Mouse (Mus musculus) limb, embryonic 14.5 days (tissue): Measurements from ENCODE around the gene Ccser1. TPM values are rescaled to one million over a fixed set of nuclear protein-coding genes. Genes with fewer than 3 reads are reported as not detected.
A peak's percentile ranks its signal among the peaks of the same experiment; 100 is the strongest.

Experiments
- ATAC-seq: fragments of 200-750 bp; cut with Nextera tagmentation; 2 replicates; pipeline ENCODE4 v1.8.0; 2017; ENCODE audit warnings: low read depth, moderate number of reproducible peaks, moderate TSS enrichment; ENCODE audit not compliant: low FRiP score
- DNase-seq: peaks from one replicate; pipeline ENCODE4 v3.0.0-alpha.2; 2015; ENCODE audit warnings: low spot score
- H3K27ac ChIP-seq: fragments of 300-500 bp; sonication (generic); replicated peaks from 2 replicates; pipeline ENCODE4 v1.5.1; 2014; ENCODE audit warnings: low read depth, mild to moderate bottlenecking, low read length, moderate library complexity, mixed read lengths
- H3K27me3 ChIP-seq: fragments of 300-500 bp; sonication (generic); 2 replicates; pipeline ENCODE4 v1.6.1; 2014; ENCODE audit warnings: low read length, mixed read lengths; ENCODE audit not compliant: control insufficient read depth, insufficient read depth
- H3K36me3 ChIP-seq: fragments of 300-500 bp; sonication (generic); 2 replicates; pipeline ENCODE4 v1.6.1; 2014; ENCODE audit warnings: mild to moderate bottlenecking, low read length, moderate library complexity, mixed read lengths; ENCODE audit not compliant: control insufficient read depth, insufficient read depth
- H3K4me1 ChIP-seq: fragments of 300-500 bp; sonication (generic); 2 replicates; pipeline ENCODE4 v1.6.1; 2014; ENCODE audit warnings: antibody characterized with exemption, low read length, mixed read lengths; ENCODE audit not compliant: control insufficient read depth, insufficient read depth
- H3K4me2 ChIP-seq: fragments of 300-500 bp; sonication (generic); replicated peaks from 2 replicates; pipeline ENCODE4 v1.6.1; 2014; ENCODE audit warnings: low read depth, mild to moderate bottlenecking, low read length, moderate library complexity; ENCODE audit not compliant: severe bottlenecking
- H3K4me3 ChIP-seq: fragments of 300-500 bp; sonication (generic); replicated peaks from 2 replicates; pipeline ENCODE4 v1.5.1; 2014; ENCODE audit warnings: low read length
- H3K9ac ChIP-seq: fragments of 300-500 bp; sonication (generic); 2 replicates; pipeline ENCODE4 v1.6.1; 2014; ENCODE audit warnings: mild to moderate bottlenecking, low read depth, low read length, moderate library complexity; ENCODE audit not compliant: severe bottlenecking
- H3K9me3 ChIP-seq: fragments of 300-500 bp; sonication (generic); 2 replicates; pipeline ENCODE4 v1.6.1; 2016; ENCODE audit warnings: low read length; ENCODE audit not compliant: control insufficient read depth
- POLR2A ChIP-seq: fragments of 200-500 bp; IDR thresholded peaks from 2 replicates; pipeline ENCODE4 v1.8.0; 2012; ENCODE audit warnings: inconsistent platforms, mild to moderate bottlenecking, moderate library complexity, borderline replicate concordance; ENCODE audit not compliant: insufficient read depth, insufficient read length; ENCODE audit errors: extremely low read depth
- WGBS: fragments of 180-500 bp; shearing (Covaris S2); extraction: QIAGEN DNeasy Blood & Tissue Kit; methylation state at CpG from one replicate; pipeline ENCODE4 v1.1.7; 2014; 5-methylcytosine and 5-hydroxymethylcytosine counted together
- polyA plus RNA-seq, 2 experiments: library from polyadenylated mRNA; depleted of rRNA in 1 of 2; stranded (reverse) in 1 of 2; unstranded in 1 of 2; fragments of >200 nt; fragmentation: Nextera tagmentation in 1 of 2; extraction: Ambion mirVana in 1 of 2; gene quantifications; 2 replicates each; pipeline versions ENCODE4 v1.2.1 to v1.2.3; 2012 to 2014

Ccser1 gene
- polyA plus RNA-seq, 2 experiments = 5.9 to 6.6 TPM

GRCm38 (mm10) chr6:61523748-61524493 lies 343.8 kb downstream of the Ccser1 start:
- Histone ChIP-seq H3K4me2 (no peak overlapping the region), H3K27me3 (no peaks in the 10 kb centered on the region), H3K4me3 (no peak overlapping the region), H3K9me3 (no peaks in the 10 kb centered on the region), H3K27ac (no peak overlapping the region), H3K4me1 (no peaks in the 10 kb centered on the region), H3K36me3 (no peaks in the 10 kb centered on the region), H3K9ac (no peak overlapping the region)
- no peak for TF ChIP-seq POLR2A
- ATAC-seq (no peak), DNase-seq (peak; percentile 47)
- 25% methylated on average over 14 of the region's 14 CpGs for WGBS

- Histone ChIP-seq H3K4me2 (no peak overlapping the region), H3K4me3 (no peak overlapping the region), H3K36me3 (no peaks in the 10 kb centered on the region), H3K9me3 (no peaks in the 10 kb centered on the region), H3K27me3 (no peaks in the 10 kb centered on the region), H3K27ac (no peak overlapping the region), H3K9ac (no peak overlapping the region), H3K4me1 (no peaks in the 10 kb centered on the region)
- TF ChIP-seq POLR2A = no peak
- DNase-seq (no peak), ATAC-seq (no peak)
Observed at GRCm38 (mm10) chr6:61540732-61541131, 360.6 kb downstream of the Ccser1 start.

GRCm38 (mm10) chr6:61543459-61544044 lies 363.4 kb downstream of the Ccser1 start:
- WGBS = 70% methylated on average over 7 of the region's 7 CpGs

GRCm38 (mm10) chr6:61567551-61567950 lies 387.4 kb downstream of the Ccser1 start:
- H3K4me2 ChIP-seq = no peak overlapping the region
- no peaks in the 10 kb centered on the region for H3K9me3 ChIP-seq
- TF ChIP-seq POLR2A = no peak
- H3K27me3 ChIP-seq = no peaks in the 10 kb centered on the region
- WGBS = 68% methylated on average over 2 of the region's 2 CpGs
- H3K36me3 ChIP-seq = no peaks in the 10 kb centered on the region
- H3K27ac ChIP-seq = no peak overlapping the region
- no peak overlapping the region for H3K9ac ChIP-seq
- H3K4me1 ChIP-seq = no peaks in the 10 kb centered on the region
- DNase-seq (no peak), ATAC-seq (no peak)
- H3K4me3 ChIP-seq = no peak overlapping the region

More at GRCm38 (mm10) chr6:61543459-61544044, 363.4 kb downstream of the Ccser1 start:
- ATAC-seq = no peak
- Histone ChIP-seq H3K4me2 (no peak overlapping the region), H3K27me3 (no peaks in the 10 kb centered on the region), H3K4me1 (no peaks in the 10 kb centered on the region), H3K27ac (no peak overlapping the region), H3K36me3 (no peaks in the 10 kb centered on the region), H3K9ac (no peak overlapping the region), H3K9me3 (no peaks in the 10 kb centered on the region), H3K4me3 (no peak overlapping the region)
- no peak for TF ChIP-seq POLR2A
- DNase-seq = no peak

GRCm38 (mm10) chr6:61567967-61568366 lies 387.8 kb downstream of the Ccser1 start:
- DNase-seq (no peak), ATAC-seq (no peak)
- Histone ChIP-seq H3K27ac (no peak overlapping the region), H3K9ac (no peak overlapping the region), H3K4me3 (no peak overlapping the region), H3K27me3 (no peaks in the 10 kb centered on the region), H3K4me1 (no peaks in the 10 kb centered on the region), H3K9me3 (no peaks in the 10 kb centered on the region), H3K4me2 (no peak overlapping the region), H3K36me3 (no peaks in the 10 kb centered on the region)
- WGBS = 89% methylated on average over 8 of the region's 8 CpGs
- TF ChIP-seq POLR2A = no peak
